In the genomic region with DNA sequence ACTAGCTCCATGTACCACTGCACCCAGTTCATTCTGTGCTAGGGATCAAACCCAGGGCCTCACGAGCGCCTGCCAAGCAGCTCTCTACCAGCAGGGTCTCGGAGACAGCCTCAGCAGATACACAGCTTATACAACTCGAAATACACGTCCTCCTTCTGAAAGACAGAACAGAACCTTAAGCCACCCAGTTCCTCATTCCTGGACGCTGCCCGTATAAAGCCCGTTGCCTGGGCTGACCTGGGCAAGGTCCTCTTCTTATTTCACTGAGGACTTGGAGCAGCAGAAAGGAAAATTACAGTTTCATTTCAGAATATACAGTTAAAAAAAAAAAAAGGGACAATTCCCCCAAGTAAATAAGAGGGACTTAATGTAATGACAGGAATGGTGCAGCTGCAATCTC, we compare ENCODE assay signal across 7 mouse cellular contexts.
"Had no signal": no experiment of that assay in that cellular context is flagged by ENCODE, and none has a peak within 500 bp of the region (broad histone marks: within the 10 kb centered on the region; RNA-seq: fewer than 3 reads in every experiment).

No protein-coding gene starts in this region.

- DNase-seq: layer of hippocampus, adult 9-11 months; layer of hippocampus, postnatal 36 days; liver; liver, embryonic 13.5 days; liver, postnatal 0 days; right cerebral cortex, postnatal 14 days; thymus, postnatal 36 days had no signal
